Mouse (Mus musculus) liver, embryonic 14.5 days (tissue): ENCODE data around the gene Sema3d.

Source experiments
- CTCF ChIP-seq: IDR thresholded peaks from 2 replicates; pipeline ENCODE4 v1.5.1; 2016; ENCODE audit warnings: antibody characterized with exemption, low read depth, control low read depth
- EP300 ChIP-seq: IDR thresholded peaks from 2 replicates; pipeline ENCODE4 v1.6.1; 2016; ENCODE audit warnings: antibody characterized with exemption, low read depth

DNA sequence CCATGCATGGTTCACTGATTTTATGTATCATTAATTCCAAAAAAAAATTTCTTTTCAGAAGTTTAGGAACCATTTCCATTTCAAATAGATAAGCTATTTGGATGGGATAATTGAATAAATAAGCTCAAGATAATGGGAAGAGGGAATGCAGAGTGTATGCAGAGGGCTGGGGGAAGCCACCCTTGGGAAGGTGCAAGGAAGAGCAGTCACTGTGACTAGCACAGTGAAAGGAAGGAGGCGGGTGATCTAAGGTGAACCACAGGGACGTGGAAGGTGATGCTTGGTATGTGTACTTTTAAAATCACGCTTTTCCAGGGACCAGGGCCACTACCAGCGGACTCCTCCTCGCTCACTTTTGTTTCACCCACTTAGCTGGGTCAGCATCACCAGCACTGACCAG is 115.9 kb downstream of the Sema3d start:
- TF ChIP-seq CTCF (no peak), EP300 (no peak)
